Mouse (Mus musculus) brain, embryonic 18.5 days (tissue): Measurements from ENCODE around the gene Cep41.

ENCODE experiments used
- DNase-seq: peaks from one replicate; pipeline ENCODE4 v3.0.0-alpha.2; 2012; ENCODE audit warnings: low read depth, low spot score

The Cep41 gene

DNA sequence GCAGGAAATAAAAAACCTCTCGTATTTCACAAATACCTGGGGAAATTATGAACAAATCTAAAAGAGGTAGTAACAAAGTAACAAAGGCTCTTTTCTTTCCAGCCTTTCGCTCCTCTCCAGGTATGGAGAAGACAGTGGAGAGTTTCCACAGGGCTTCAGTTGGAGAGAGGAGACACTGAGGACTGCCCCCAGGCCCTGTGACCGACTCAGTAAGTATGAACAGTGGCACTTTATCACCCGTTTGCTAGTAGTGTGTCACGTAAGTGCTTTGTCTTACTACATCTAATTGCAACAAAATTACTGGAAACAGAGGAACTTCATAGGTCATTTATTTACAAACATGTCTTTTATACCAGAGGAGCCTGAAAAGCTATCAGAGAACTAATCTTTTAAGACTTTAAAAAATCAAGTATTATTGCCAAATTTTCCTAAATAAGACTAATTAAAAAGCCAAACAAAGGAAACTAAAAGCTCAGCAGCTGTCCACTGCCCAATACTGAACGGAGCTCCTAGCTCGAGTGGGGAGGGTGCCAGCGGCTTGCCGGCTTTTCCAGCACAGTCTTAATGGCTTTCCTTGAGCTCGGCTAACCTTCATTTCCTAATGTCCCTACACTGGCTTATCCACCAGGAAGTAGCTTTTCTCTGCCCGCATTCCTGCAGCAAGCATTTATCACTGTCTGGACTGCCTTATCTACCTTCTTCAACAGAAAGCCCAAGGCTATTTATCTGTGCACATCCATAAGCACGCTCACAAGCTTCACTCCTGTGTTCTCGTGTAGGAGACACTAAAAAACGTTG is 19.6 kb downstream of the Cep41 start:
- no peak for DNase-seq

DNA sequence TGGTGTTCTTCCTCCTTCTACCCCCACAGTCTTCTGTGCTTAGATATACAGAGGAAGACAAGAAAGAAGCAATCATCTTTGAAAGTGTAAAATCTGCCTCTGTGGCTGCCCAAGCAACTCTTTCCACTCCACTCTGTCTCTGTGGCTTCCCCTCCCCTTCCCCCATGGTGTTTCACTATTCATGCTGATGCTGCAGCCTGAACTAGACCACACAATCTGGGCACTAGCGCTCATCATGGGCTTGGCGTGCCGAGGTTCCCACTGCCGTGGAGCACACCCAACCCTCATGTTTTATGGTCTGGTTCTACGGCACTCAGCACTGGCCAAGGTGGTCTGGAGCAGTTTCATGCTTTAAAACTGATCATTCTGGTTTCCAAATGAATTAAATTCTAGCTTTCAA is 21.9 kb downstream of the Cep41 start:
- DNase-seq = no peak

DNA sequence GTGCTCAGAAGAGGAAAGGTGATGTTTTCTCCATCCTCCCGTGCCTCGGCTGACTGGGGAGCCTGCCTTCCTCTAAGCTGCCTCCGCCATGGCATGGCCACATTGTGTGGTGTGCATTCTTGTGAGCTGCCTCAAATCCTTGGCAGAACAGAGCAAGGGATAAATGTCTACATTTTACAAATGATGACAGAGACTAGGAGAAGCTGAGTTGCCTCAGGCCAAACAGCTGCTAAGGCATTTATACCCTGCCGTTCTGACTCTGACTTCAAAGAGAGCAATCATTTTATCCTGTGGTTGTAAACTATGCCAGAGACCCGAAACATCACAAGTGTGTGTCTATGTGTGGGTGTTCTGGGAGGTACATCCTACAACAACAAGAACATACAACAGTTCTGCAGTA is 26.0 kb downstream of the Cep41 start:
- no peak for DNase-seq

DNA sequence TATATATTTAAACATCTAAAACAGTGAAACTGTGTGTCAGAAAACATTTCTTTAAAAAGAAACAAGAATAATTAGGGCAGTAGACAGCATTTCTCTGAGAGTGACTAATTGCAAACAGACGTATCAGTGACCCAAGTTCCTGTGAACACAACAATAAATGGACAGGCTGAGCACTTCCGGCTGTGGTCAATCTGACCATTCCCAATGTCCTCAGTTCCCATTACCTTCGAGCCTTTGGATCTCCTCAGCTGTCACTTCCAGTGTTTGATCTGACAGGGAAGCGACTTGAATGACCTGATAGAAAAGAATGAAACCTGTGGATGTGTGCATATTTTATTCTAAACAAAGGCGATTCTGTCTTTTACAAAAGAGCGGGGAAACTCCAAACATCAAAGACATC is 27.5 kb downstream of the Cep41 start:
- DNase-seq = no peak

DNA sequence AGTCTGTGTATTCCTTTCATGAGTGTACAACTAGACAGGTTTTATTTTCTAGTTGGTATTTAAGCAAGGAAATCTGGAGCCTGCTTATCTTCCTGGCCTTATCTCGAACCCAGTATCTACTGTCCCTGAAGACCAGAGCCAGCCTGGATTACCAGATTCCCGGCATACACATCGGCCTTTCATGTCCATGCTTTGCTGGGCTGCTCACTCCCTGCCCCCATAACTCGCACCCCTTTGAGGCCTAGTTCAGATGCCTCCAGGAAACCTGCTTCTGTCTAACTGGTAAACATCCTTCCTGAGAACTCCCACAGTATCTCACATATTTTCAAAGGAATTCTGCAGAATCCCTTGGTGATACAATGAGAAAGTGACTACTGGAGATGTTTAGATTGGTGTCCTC is 28.3 kb downstream of the Cep41 start:
- DNase-seq = no peak

DNA sequence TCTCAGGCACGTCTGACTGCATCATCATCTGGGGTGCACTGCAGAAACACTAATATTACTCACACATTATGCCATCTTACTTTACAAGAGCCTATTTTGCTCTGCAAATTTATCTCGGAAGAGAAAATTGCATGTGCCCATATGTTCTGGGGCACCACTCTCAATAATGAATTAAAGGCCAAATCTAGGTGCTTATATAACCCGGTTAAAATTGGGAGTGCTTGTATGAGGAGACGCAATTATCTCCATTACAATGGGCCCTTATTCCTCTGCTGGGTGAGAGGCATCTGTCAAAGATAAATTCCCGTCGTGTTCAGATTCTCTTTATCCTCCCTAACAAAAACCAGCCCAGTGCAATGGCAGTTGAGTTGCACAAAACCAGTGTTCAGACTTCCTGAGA is 28.8 kb downstream of the Cep41 start:
- no peak for DNase-seq

DNA sequence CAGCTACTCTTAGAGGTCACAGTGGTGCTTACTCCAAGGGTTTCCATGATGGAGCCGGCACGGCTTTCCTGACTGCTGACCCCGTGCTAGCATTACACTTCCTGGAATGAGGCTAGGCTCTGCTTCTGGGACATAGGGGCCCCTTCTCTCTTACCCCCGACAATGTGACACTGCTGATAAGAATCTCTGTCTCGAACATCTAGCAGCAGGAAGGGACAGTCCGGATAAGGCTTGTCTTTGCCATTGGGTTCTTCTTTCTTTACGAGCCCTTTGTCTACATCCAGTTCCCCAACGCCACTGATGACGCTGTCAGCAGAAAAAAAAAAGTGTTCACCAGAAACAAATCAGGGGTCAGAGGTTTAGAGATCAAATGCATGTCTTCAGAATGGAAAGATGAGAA is 34.9 kb downstream of the Cep41 start:
- DNase-seq = no peak

DNA sequence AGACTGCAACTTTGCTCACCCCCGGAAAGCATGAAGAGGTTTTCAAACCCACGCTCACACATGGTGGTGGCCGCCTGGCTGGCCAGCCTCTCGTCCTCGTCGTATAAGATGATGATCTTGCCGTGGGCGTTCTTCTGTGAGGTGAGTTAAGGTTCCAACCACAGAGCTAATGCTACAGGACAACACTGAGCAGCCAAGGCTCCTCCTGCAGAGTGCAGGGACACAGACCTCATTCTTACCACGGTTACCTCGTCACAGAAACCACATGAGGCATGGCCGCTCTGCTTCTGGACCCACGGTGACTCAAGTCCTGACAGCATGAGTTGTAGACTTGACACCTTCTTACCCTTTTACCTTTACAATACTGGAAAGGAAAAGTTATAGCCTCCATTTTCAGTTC is 36.3 kb downstream of the Cep41 start:
- no peak for DNase-seq

DNA sequence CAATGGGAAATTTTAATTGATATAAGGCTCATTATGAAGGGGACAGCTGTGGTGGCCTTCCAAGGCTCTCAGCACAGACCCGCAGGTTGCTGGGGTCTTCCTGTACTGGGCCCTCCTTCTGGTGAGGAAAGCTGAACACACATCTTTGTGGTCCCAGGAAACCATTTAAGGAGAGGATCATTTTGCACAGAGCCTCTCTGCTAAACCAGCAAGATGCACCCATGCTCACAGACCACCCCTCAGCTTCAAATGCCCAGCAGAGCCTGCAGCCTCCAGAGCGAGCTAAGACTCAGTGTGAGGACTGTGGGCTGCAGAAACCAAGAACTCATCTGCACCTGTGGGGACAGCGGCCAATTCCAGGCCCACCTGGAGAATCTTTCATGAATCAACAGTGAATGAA is 38.6 kb downstream of the Cep41 start:
- no peak for DNase-seq

DNA sequence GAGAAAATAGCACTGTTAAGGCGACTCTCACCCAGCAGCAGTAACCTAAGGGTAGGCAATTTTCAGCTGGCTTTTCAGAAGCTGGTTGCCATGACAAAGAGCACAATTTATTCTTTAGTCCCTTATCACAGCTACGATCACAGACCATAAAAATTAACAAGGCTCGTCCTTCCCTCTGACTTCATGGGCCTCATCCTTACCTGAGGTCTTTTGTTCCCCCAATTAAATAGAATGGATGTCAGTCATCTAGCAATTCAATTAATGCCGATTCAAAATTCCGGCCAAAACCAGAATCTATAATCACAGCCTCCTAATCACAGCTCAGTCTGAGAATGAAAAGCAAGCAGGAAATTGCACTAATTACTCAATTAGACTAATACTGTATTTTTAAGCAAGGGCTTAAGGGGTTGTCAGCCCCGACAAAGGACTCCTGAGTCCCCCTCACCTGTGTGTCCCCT is 39.1 kb downstream of the Cep41 start:
- DNase-seq = no peak

DNA sequence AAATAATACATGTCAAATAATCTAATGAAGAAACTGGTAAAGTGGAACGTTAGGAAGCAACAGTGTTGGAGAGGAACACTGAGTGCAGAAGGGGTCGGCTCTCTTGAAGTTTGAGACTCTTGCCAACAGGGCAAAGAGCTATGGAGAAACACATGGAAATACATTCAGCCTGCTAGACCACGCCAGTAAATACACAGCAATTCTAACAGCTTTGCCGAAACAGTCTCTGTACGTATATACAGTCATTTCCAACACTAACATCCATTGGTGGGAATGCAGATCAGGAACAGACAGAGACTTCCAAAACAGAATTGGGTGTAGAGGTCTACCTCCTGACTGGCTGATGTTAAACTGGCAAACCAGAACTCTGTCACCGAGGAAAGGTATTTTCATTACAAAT is 40.0 kb downstream of the Cep41 start:
- DNase-seq = no peak

DNA sequence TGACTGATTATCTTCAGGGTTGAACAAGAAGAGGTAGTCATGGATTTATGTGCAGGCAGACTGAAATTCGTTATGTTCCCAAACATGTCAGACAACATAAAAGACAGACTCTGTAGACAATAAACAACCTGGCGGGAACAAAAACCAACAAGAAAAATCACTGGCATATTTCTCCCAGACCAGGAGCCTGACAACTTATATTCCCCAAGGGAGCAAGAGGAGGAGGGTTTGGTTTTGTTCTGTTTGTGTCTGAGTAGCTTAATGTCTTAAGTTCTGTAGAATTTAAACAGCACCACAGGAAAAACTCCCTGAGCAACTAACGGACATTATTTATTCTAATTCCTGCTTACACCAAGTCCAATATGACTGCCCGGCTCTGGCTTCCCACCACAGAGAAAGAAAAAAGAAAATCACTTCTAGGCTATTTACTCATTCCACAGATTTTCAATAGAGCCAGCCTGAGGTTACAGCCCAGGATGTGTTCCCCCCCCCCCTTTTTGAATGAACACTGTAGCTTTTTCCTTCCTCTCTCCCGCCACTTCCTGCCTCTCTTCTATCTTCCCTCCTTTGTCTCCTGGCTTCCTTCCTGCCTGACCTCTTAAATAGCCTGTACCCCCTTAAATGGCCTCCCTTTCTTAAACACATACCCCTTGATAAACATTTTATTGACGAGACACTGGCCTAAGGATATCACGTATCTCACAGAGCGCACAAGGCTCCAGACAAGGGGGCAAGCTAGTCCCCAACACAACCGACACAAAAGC is 40.9 kb downstream of the Cep41 start:
- DNase-seq = no peak

DNA sequence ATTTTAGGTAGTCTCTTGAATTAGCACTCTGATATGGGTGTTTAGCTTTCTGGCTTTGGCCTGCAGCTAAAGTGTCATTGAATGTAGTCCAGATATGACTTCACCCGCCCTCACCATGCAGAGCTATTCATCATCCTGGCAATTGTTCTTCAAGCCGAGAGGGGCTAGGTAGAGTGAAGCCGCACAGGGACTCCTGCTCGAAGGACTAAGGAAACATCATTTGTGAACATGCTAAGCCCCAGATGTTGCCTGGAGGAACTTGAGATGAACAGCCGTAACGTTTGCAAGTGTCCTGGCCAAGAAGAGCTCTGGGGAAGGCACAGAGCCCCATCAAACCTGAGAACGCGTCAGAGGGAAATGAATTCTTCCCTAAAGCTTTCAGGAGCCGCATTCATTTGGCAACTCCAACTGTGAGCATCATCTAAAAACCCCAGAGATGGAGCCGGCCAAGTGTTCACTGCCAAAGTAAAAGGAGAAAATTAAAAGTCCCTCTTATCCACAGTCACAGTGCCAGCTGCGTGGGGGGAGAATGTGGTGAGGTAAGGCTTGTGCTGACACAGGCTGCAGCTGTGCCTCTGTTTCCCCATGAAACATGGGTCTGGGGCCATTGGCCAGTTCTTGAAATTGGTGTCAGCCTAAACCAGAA is 43.8 kb downstream of the Cep41 start:
- no peak for DNase-seq

DNA sequence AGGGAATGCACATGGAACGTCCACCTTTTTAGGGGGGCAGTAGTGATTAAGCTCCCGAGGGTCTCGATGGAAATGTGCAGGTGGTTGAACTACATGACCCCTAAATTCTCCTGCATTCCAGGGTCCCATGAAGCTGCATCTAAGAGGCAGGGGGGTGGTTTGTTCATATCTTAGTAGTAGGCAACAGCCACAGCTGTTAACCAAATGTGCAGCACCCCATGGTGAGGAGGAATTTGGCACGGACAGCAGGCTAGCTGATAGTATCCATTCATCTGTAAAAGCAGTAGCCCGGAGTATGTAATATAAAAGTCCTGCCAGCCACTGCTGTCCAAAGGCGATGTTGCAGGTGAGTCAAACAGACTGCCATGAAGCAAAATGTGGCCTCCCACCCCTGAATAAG is 48.2 kb downstream of the Cep41 start:
- DNase-seq = no peak

DNA sequence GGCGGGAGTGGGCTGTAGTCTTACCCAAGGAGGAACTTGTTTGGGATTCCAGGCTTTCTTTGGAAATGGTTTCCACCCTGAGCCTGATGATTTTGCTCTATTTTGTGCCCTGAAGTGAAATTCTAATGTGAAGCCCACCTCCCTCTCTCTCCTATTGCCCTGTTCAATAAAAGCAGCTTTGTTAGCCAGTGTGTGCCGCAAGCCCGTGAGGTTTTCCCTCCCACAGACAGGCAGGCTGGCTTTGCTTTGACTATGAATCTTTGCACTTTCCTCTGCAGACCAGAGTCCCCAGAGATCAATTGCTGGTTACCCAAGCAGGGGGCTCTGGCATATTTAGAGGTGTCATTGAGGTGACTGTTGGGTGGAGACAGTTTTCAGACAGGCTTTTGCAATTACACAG is 49.1 kb downstream of the Cep41 start:
- DNase-seq = no peak

DNA sequence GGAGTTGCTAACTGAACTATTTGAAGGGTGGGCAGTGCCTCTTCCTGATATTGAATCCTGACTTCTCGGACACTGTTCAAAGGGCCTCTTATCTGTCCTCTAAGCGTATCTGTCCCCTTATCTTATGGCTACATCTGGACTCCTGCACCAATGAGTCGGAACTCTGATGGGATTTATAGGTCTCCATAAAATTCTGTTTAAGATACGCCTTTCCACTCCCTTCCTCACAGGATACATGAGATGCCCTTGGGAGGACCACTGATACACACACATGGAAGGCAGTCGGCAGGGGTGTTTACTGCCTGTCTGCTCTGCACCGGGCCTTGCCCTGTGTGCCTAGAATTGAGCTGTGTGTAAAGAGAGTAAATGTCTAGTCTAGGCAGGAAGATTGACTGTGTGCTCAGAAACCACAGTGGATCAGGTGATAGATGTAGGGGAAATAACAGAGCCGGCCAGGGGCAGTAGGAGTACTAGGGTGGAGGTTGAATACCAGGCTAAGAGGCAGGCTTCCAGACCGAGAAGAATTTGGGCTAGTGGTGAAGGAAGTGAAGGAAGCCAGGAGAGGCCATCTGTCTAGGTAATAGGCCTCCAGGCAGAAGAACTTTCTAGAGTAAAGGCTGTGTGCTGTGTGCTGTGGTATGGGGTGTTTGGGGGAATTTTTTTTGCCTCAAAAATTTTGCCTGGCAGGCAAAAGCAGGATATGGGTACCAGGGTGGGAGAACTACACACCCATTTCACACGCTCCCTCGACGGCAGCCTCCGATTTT is 49.7 kb downstream of the Cep41 start:
- DNase-seq = no peak

DNA sequence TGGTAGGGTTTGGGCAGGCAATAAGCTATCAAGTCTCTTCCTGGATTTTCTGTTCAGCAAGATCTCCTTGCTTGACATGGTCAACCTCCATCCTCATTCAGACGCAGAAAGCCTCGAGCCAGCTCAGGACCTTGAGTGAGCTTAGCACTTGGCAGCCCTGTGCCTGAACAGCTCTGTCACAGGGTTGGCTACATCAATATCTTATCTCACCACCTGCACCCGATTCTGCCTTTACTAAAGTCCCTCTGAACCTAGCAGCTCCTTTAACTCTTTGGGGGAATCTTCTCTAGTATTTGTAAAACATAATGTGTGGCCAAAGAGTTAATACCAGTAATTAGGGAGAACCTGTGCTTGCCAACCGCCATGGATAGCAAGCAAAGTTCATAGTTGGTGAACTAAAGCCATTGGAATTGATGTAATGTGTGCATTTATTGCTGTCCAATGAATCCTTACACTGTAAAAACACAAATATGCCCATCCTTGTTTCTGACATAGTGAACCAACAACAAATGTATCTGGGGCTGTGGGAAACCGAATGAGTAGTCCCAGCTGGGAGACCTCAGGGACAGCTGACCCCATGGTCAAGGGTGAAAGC is 54.8 kb downstream of the Cep41 start, which contains the start of gene Cpa1:
Cpa1 (plus strand) TSS at position 545 of the 595 bp plus-strand sequence.
- no peak for DNase-seq

DNA sequence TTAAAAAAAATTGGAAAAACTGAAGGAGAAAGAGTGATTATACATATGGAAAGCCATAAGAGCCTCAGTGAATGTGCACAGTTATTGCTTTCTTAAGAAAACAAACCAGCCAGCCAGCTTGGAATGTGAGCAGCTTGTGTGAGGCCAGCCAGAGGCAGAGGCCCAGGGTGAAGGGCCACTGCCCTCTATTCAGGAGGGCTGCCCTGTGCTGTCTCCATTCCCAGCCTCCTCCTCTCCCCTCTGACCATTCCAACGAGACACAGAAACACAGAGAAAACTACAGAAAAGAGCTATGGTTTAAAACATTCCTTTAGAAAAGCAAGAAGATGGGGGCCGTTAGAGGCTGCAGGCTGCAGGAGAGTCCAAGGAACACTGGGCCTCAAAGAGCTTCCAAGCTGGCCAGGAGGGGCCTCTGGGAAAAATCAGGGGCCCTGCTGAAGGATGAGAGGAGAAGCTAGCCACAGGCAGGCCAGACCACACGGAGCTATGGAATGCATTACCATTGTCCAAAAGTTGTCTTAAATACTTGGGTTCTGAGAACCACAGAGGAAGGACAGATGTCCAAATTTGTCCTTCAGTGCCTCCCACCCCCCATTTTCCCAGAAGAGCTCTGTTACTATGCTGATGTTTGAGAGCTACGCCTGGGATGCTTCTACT is 57.2 kb downstream of the Cep41 start:
- no peak for DNase-seq

DNA sequence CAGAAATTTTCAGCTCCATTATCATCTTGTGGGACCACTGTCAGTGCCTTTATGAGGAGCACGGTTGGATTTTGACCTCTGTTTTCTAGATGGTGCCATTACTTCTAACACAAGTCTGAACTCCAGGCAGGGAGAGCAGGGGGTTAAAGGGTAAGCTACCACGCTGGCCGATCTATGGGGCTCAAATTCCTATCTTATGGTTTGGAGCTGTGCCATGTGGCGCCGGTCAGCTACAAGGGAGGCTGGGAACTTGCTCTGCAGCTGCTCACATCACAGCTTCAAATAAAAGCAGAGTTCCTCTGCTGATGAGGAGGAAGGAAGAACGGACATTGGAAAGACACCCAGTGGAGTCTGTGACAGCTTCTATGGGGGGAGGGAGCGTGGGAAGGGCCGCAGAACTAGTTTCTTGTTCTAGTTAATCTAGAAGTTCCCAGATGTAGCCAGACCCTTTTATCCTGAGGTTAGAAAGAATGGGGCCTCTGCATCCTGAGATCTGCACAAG is 58.1 kb downstream of the Cep41 start:
- DNase-seq = no peak

DNA sequence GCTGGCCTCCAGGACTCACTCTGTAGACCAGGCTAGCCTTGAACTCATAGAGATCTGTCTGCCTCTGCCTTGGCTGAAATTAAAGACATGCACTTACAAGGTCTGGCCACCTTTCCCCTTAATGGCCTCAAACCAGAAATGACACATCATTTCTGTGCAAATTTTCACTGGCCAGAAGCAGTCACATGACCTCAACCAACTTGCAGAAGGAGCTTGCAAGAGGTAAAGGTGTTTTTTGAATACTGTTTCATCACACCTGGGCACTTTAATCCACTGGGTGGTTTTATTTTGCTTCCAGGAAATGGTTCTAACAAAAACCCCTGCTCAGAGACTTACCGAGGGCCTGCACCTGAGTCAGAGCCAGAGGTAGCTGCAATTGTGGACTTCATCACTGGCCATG is 63.6 kb downstream of the Cep41 start:
- DNase-seq = no peak

DNA sequence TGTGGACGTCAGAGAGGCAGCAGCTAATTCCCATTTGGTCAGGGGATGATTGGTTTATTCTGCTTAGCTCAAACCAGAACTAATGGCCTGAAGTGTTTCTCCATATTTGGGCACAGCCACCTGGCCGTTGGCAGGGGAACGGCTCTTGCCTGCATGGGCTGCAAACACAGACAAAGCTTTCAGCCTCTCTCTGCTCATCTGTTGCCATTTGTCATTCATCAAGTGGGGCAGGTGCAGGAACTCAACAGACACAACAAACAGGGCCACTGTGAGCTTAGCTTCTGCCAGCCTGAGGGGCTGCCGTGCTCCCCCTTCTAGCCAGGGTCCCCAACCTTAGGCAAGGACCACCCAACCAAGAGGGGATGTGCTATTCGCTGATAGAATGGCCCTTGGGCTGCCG is 65.4 kb downstream of the Cep41 start:
- DNase-seq = no peak
